Mouse (Mus musculus) lung, embryonic 15.5 days (tissue): ENCODE data around the gene Susd6. TPM values are rescaled to one million over a fixed set of nuclear protein-coding genes. Genes with fewer than 3 reads are reported as not detected.

Experiments used
- ATAC-seq: fragments of 200-750 bp; cut with Nextera tagmentation; 2 replicates; pipeline ENCODE4 v1.8.0; 2017; ENCODE audit warnings: moderate number of reproducible peaks, borderline replicate concordance; ENCODE audit not compliant: low FRiP score, low TSS enrichment; ENCODE audit errors: extremely low read depth
- H3K27ac ChIP-seq: fragments of 300-500 bp; sonication (generic); 2 replicates; pipeline ENCODE4 v1.5.1; 2015; ENCODE audit warnings: moderate library complexity, mild to moderate bottlenecking, inconsistent platforms
- H3K27me3 ChIP-seq: fragments of 300-500 bp; sonication (generic); 2 replicates; pipeline ENCODE4 v1.6.1; 2015; ENCODE audit warnings: inconsistent platforms
- H3K36me3 ChIP-seq: fragments of 300-500 bp; sonication (generic); 2 replicates; pipeline ENCODE4 v1.6.1; 2015; ENCODE audit warnings: inconsistent platforms
- H3K4me1 ChIP-seq: fragments of 300-500 bp; sonication (generic); 2 replicates; pipeline ENCODE4 v1.6.1; 2015; ENCODE audit warnings: inconsistent platforms
- H3K4me2 ChIP-seq: fragments of 300-500 bp; sonication (generic); 2 replicates; pipeline ENCODE4 v1.6.1; 2015; ENCODE audit warnings: inconsistent platforms, mild to moderate bottlenecking, moderate library complexity
- H3K4me3 ChIP-seq: fragments of 300-500 bp; sonication (generic); 2 replicates; pipeline ENCODE4 v1.5.1; 2015; ENCODE audit warnings: mild to moderate bottlenecking, inconsistent platforms
- H3K9ac ChIP-seq: fragments of 300-500 bp; sonication (generic); 2 replicates; pipeline ENCODE4 v1.6.1; 2015; ENCODE audit warnings: inconsistent platforms
- H3K9me3 ChIP-seq: fragments of 300-500 bp; sonication (generic); 2 replicates; pipeline ENCODE4 v1.6.1; 2016; ENCODE audit warnings: inconsistent platforms
- WGBS: fragments of 180-500 bp; shearing (Covaris S2); methylation state at CpG from one replicate; pipeline ENCODE4 v1.1.7; 2015; 5-methylcytosine and 5-hydroxymethylcytosine counted together
- polyA plus RNA-seq: library from polyadenylated mRNA; unstranded; fragments of >200 nt; fragmentation: Nextera tagmentation; extraction: Ambion mirVana; gene quantifications from 2 replicates; pipeline ENCODE4 v1.2.1, GENCODE M21; 2015

Susd6 gene
- polyA plus RNA-seq, 1 experiment from 2014 or later = 17.3 TPM

DNA sequence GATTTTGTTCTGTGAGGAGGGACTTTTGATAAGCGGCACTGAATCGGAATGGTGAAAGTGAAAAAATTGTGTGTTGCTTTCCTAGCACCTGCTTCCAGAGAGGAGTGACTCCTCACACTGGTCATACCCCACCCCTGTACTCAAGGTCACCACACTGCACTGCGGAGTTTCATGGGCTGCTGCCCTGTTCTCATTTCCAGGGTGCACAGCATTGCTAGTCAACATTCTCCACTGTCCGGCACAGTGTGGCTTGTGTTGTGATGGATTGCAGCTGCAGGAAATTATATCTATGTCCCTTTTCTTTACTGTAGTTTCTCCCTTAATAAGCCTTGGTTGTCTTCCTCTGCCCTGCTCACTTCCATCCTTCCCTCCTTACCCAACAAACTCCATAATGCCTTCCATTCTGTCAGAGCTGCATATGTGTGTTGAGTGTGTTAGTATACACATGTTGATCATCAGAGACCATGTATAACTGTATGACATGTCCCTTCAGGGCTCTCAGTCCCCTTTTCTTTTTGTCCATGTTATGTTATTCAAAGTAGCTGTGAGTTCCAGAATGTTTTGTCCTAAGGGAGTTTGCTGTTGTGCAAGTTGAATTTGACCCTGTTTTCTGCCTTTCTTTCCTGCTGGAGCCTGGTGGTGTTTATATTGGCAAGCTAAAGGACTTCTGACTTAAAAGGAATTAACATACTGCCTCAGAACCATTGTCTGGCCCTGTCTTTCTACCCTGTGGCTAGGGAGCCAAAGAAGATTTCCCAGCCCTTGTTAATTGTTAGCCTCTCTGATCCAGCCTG lies 53.5 kb downstream of the Susd6 start:
- Histone ChIP-seq H3K4me2 (peak overlapping the region; percentile 14; the same call in 1 of the 2 replicates), H3K36me3 (no peaks in the 10 kb centered on the region), H3K9ac (no peak overlapping the region), H3K27ac (peak overlapping the region; percentile 89), H3K4me3 (no peak overlapping the region), H3K9me3 (no peaks in the 10 kb centered on the region), H3K27me3 (no peaks in the 10 kb centered on the region), H3K4me1 (peaks cover 54% of the 10 kb centered on the region)
- peak; percentile 83 for ATAC-seq
- WGBS = 45% methylated on average over 4 of the region's 4 CpGs

GRCm38 (mm10) chr12:80845901-80846300 lies 55.6 kb downstream of the Susd6 start:
- Histone ChIP-seq H3K4me2 (no peak overlapping the region), H3K4me1 (peaks cover 53% of the 10 kb centered on the region), H3K27me3 (no peaks in the 10 kb centered on the region), H3K36me3 (no peaks in the 10 kb centered on the region), H3K4me3 (no peak overlapping the region), H3K9ac (no peak overlapping the region), H3K27ac (no peak overlapping the region), H3K9me3 (no peaks in the 10 kb centered on the region)
- ATAC-seq = no peak
- WGBS = 75% methylated on average over 1 of the region's 1 CpGs

DNA sequence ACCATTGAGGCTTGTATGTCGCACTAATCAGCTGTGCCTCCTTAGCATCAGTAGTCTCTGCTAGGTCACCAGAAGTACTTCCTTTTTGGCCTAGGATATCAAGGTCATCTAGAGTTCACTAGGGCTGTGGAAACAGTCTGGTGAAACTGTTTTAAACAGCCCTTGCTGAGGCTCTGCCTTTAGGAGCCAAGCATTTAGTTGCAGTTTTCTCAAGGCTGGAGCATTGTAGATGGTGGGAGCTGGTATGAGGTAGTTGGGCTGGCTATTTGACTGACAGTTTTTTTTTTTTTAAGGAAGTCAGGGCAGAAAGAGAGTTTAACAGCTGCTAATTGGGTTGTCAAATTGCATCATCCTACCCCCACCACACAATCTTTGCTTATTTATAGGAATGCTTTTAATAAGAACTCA lies 56.6 kb downstream of the Susd6 start:
- H3K9me3 ChIP-seq = no peaks in the 10 kb centered on the region
- no peak overlapping the region for H3K9ac ChIP-seq
- H3K36me3 ChIP-seq = no peaks in the 10 kb centered on the region
- H3K4me1 ChIP-seq = peaks cover 54% of the 10 kb centered on the region
- no peak overlapping the region for H3K4me3 ChIP-seq
- no peaks in the 10 kb centered on the region for H3K27me3 ChIP-seq
- no peak overlapping the region for H3K27ac ChIP-seq
- no peak overlapping the region for H3K4me2 ChIP-seq
- WGBS = 57% methylated on average over 1 of the region's 1 CpGs
- no peak for ATAC-seq

DNA sequence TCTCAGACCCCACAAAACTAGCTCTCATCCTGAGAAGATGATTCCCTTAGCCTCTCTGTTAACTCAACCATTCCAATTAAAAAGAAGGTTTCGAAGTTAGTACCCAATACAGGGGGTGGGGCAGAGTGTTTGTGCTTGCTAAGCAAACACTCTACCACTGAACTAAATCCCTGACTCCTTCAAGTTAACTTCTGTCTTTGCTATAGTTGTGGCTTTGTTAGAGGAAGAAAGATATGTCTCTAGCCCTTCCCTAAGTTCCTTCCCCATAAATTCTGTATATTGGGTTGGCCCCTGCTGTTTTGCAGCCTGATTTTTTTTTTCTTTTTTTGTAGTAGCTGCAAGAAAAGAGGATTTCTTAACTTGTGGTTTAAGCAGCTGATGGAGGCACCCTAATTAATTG lies 61.7 kb downstream of the Susd6 start:
- Histone ChIP-seq H3K4me3 (no peak overlapping the region), H3K4me1 (peaks cover 39% of the 10 kb centered on the region), H3K9ac (no peak overlapping the region), H3K9me3 (no peaks in the 10 kb centered on the region), H3K36me3 (no peaks in the 10 kb centered on the region), H3K4me2 (no peak overlapping the region), H3K27me3 (no peaks in the 10 kb centered on the region), H3K27ac (peak overlapping the region; percentile 84; the same call in 1 of the 2 replicates)
- ATAC-seq = no peak
- WGBS = 57% methylated on average over 1 of the region's 1 CpGs

- ATAC-seq = peak; percentile 80; the same call in 1 of the 2 replicates
- 17% methylated on average over 3 of the region's 3 CpGs for WGBS
Observed at GRCm38 (mm10) chr12:80853737-80854136, 63.4 kb downstream of the Susd6 start.

DNA sequence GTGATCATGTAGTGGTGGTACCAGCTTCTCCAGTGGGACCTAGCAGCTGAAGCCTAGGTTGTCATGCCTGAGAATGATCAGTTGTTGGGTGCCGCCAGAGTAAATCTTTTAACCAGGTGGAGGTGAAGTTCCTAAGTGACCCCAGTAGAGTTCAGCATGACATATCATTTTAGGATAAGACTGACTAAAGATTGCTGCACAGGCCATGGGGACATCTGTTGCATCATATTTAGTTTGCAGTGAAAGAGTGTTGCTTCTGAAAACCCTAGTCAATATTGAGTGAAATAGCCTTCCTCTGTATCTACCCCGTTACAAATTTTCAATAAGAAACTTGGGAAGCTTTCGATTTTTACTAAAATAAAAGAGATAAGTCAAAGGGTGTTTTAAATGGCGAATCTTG lies 64.4 kb downstream of the Susd6 start:
- peak overlapping the region; percentile 84; the same call in 1 of the 2 replicates for H3K27ac ChIP-seq
- 95% methylated on average over 4 of the region's 4 CpGs for WGBS

More at GRCm38 (mm10) chr12:80853737-80854136, 63.4 kb downstream of the Susd6 start:
- H3K9ac ChIP-seq = no peak overlapping the region
- H3K9me3 ChIP-seq = no peaks in the 10 kb centered on the region
- no peak overlapping the region; the same call in 1 of the 2 replicates for H3K4me2 ChIP-seq
- no peaks in the 10 kb centered on the region for H3K36me3 ChIP-seq
- peaks cover 37% of the 10 kb centered on the region for H3K4me1 ChIP-seq
- H3K27me3 ChIP-seq = no peaks in the 10 kb centered on the region
- peak overlapping the region; percentile 84 for H3K27ac ChIP-seq
- H3K4me3 ChIP-seq = no peak overlapping the region

GRCm38 (mm10) chr12:80855100-80855499 lies 64.8 kb downstream of the Susd6 start:
- H3K9ac ChIP-seq = no peak overlapping the region
- no peak overlapping the region for H3K27ac ChIP-seq
- WGBS = 93% methylated on average over 2 of the region's 2 CpGs
- H3K36me3 ChIP-seq = no peaks in the 10 kb centered on the region
- H3K4me2 ChIP-seq = no peak overlapping the region
- peaks cover 34% of the 10 kb centered on the region for H3K4me1 ChIP-seq
- no peak overlapping the region for H3K4me3 ChIP-seq
- no peaks in the 10 kb centered on the region for H3K9me3 ChIP-seq
- ATAC-seq = no peak
- H3K27me3 ChIP-seq = no peaks in the 10 kb centered on the region

More for the DNA sequence above, 64.4 kb downstream of the Susd6 start:
- H3K9me3 ChIP-seq = no peaks in the 10 kb centered on the region
- peaks cover 34% of the 10 kb centered on the region for H3K4me1 ChIP-seq
- ATAC-seq = no peak
- H3K4me2 ChIP-seq = no peak overlapping the region
- H3K36me3 ChIP-seq = no peaks in the 10 kb centered on the region
- no peaks in the 10 kb centered on the region for H3K27me3 ChIP-seq
- H3K4me3 ChIP-seq = no peak overlapping the region
- H3K9ac ChIP-seq = no peak overlapping the region

- H3K27me3 ChIP-seq = no peaks in the 10 kb centered on the region
- WGBS = 41% methylated on average over 1 of the region's 1 CpGs
- H3K4me3 ChIP-seq = no peak overlapping the region
- no peaks in the 10 kb centered on the region for H3K36me3 ChIP-seq
- peaks cover 34% of the 10 kb centered on the region for H3K4me1 ChIP-seq
- H3K9ac ChIP-seq = no peak overlapping the region
- no peak overlapping the region for H3K27ac ChIP-seq
- no peaks in the 10 kb centered on the region for H3K9me3 ChIP-seq
- no peak for ATAC-seq
- H3K4me2 ChIP-seq = no peak overlapping the region
Observed at GRCm38 (mm10) chr12:80855581-80855980, 65.3 kb downstream of the Susd6 start.

DNA sequence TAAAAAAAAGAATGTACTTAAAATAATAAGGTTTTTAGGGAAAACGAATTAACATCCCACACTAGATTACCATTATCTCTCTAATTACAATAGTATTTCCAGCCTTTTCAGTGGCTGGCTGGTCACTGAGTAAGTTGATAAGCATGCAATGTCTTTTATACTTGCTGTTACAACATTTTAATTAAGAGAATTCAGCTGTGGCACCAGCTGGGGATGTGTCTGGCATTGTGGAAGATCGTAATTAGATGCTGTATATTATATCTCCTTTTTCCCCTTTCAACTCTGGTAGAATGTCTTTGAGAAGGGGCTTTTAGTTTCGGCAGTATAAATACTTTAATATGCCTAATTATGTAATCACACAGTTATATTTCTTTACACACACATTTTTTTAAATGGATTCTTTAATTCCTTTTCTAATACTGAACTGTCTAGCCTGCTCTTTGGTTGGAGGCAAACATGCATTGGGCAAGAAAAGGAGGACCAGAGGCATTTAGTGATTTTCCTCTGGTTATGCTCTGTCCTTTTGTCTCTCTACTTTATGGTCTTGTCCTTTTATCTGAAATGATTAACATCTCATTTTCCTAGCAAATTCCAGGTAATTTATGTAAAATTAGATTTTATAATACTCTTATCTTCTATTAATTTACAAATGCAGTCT lies 67.5 kb downstream of the Susd6 start:
- WGBS = 85% methylated on average over 3 of the region's 3 CpGs
- Histone ChIP-seq H3K4me3 (no peak overlapping the region), H3K27me3 (no peaks in the 10 kb centered on the region), H3K9me3 (no peaks in the 10 kb centered on the region), H3K4me2 (no peak overlapping the region), H3K4me1 (peaks cover 31% of the 10 kb centered on the region), H3K9ac (no peak overlapping the region), H3K27ac (no peak overlapping the region), H3K36me3 (no peaks in the 10 kb centered on the region)
- ATAC-seq = no peak

GRCm38 (mm10) chr12:80858307-80858706 lies 68.0 kb downstream of the Susd6 start:
- Histone ChIP-seq H3K36me3 (no peaks in the 10 kb centered on the region), H3K9me3 (no peaks in the 10 kb centered on the region), H3K4me3 (no peak overlapping the region), H3K27ac (no peak overlapping the region), H3K9ac (no peak overlapping the region), H3K4me2 (no peak overlapping the region), H3K4me1 (peaks cover 30% of the 10 kb centered on the region), H3K27me3 (no peaks in the 10 kb centered on the region)
- no peak for ATAC-seq
- WGBS = 69% methylated on average over 2 of the region's 2 CpGs

DNA sequence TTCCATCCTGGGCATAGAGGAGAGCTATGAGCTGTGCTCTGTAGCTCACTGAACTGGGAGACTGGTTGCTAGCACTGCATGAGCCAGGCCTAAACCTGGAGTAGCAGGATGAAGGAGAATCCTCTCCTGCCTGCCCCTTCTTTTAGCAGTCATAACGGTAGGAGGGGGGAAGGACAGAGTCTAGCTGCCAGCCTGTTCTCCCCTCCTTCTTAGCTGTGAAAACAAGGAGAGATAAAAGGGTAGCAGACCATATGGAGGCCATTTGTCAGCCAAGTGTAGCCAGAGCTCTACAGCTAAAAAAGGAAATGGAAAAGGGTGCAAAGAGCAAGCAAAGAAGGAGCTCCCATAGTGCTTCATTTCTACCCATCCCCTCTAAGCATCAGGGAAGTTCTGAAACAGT lies 71.6 kb downstream of the Susd6 start:
- no peak for ATAC-seq
- H3K4me2 ChIP-seq = no peak overlapping the region
- H3K4me3 ChIP-seq = no peak overlapping the region
- WGBS = 5% methylated on average over 1 of the region's 1 CpGs
- H3K27ac ChIP-seq = no peak overlapping the region
- H3K9me3 ChIP-seq = no peaks in the 10 kb centered on the region
- H3K4me1 ChIP-seq = peaks cover 21% of the 10 kb centered on the region
- H3K36me3 ChIP-seq = no peaks in the 10 kb centered on the region
- H3K27me3 ChIP-seq = no peaks in the 10 kb centered on the region
- H3K9ac ChIP-seq = no peak overlapping the region

DNA sequence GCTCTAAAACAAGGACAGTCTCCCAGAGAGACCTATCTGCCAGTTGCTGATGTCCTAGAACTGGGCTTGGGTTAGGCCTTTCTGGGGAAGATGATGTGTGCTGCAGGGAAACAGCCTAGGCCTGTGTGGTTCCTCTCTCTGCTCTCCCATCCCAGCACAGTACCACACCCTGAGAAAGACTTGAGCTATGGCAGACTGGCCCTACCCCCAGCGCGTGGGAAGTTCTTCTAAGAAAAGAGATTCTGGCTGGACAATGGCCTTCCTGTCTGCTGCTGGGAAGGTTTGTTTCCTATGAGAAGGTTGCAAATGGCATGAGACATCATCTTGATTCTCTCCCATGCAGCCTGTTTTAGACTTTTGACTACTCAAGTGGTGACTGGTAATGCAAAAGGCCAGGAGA lies 73.1 kb downstream of the Susd6 start:
- no peak for ATAC-seq

More for the DNA sequence above, 73.1 kb downstream of the Susd6 start:
- Histone ChIP-seq H3K27me3 (no peaks in the 10 kb centered on the region), H3K9ac (no peak overlapping the region), H3K27ac (0 out of 2 replicates have a peak overlapping the region, but pooled peaks have one; percentile 1), H3K9me3 (no peaks in the 10 kb centered on the region), H3K4me3 (no peak overlapping the region), H3K4me1 (peaks cover 21% of the 10 kb centered on the region), H3K36me3 (no peaks in the 10 kb centered on the region), H3K4me2 (no peak overlapping the region)
- 73% methylated on average over 2 of the region's 2 CpGs for WGBS
